Mouse (Mus musculus): Measurements from ENCODE around the gene Lin7c. TPM values are rescaled to one million over a fixed set of nuclear protein-coding genes. Genes with fewer than 3 reads are reported as not detected.
"Not testable (repeated sequence)": the region's sequence is repeated elsewhere in the genome, so short reads cannot be mapped to it uniquely, and the experiment has no call there.

Gene Lin7c
- polyA plus RNA-seq, 2 experiments: 20.5 to 53.4 TPM

DNA sequence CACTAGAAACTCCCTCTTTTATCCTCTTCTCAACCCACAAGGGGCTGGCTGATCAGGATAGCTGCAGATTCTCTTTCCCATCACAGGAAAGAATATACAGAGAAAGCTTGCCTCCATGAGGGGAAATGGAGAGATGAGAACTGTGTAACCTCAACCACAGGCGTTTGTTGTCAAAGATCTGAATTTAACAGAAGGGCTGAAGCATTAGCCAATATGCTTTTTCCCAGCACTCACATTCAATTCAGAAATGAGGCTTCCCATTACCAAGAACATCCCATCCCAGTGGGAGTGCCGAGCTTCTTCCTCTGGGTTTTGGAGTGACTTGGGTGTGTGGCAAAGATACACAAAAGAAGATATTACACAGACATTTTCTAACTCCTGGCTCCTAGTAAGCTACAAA, 31.0 kb upstream of the Lin7c start:
- TF ChIP-seq POLR2A (IDR thresholded peaks at IDR 0.05; ENCODE audit: borderline replicate concordance, extremely low read depth, insufficient read depth, insufficient read length): no peak
- H3K27me3 ChIP-seq (ENCODE audit: control insufficient read depth, insufficient read depth, low read length): no peaks in the 10 kb centered on the region
- H3K27ac ChIP-seq (replicated peaks; ENCODE audit: low read depth, low read length): no peak overlapping the region
- H3K36me3 ChIP-seq (ENCODE audit: control insufficient read depth, insufficient read depth, low read length): no peaks in the 10 kb centered on the region
- H3K4me1 ChIP-seq (ENCODE audit: control insufficient read depth, insufficient read depth, low read length): no peaks in the 10 kb centered on the region
- 76% methylated on average over 2 of the region's 2 CpGs for WGBS
- DNase-seq (ENCODE audit: low spot score): no peak
- H3K4me2 ChIP-seq (replicated peaks; ENCODE audit: low read depth, low read length, severe bottlenecking): no peak overlapping the region
- ATAC-seq (ENCODE audit: low FRiP score, low read depth): no peak
- no peak overlapping the region for H3K4me3 ChIP-seq (replicated peaks; ENCODE audit: low read length)
- no peak overlapping the region for H3K9ac ChIP-seq (ENCODE audit: low read depth, low read length, severe bottlenecking)
- H3K9me3 ChIP-seq (ENCODE audit: control insufficient read depth, low read length): no peaks in the 10 kb centered on the region

DNA sequence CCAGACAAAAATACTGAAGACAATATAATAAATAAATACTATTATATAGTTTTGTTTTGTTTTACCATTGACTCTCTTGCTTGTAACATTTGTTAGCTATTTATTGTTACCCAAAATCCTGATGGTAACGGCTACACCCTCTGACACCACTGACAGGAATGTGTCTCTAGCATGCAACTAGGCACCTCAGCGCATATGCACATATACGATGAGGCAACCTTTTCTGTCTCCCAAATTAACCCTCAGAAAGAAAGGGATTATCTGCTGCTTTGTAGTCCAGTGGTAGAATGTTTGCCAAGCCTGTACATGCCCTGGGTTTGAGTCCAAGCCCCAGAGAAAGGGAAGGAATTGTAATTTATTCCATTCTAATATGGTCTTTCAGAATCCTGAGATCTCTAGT, 29.8 kb upstream of the Lin7c start:
- H3K27me3 ChIP-seq (ENCODE audit: control insufficient read depth, insufficient read depth, low read length): no peaks in the 10 kb centered on the region
- no peak overlapping the region for H3K4me2 ChIP-seq (replicated peaks; ENCODE audit: low read depth, low read length, severe bottlenecking)
- no peak for TF ChIP-seq POLR2A (IDR thresholded peaks at IDR 0.05; ENCODE audit: borderline replicate concordance, extremely low read depth, insufficient read depth, insufficient read length)
- H3K4me1 ChIP-seq (ENCODE audit: control insufficient read depth, insufficient read depth, low read length): no peaks in the 10 kb centered on the region
- no peak overlapping the region for H3K4me3 ChIP-seq (replicated peaks; ENCODE audit: low read length)
- no peak for DNase-seq (ENCODE audit: low spot score)
- H3K36me3 ChIP-seq (ENCODE audit: control insufficient read depth, insufficient read depth, low read length): no peaks in the 10 kb centered on the region
- no peak for ATAC-seq (ENCODE audit: low FRiP score, low read depth)
- H3K27ac ChIP-seq (replicated peaks; ENCODE audit: low read depth, low read length): no peak overlapping the region
- H3K9me3 ChIP-seq (ENCODE audit: control insufficient read depth, low read length): no peaks in the 10 kb centered on the region
- whole genome bisulfite sequencing: 84% methylated on average over 3 of the region's 3 CpGs
- no peak overlapping the region for H3K9ac ChIP-seq (ENCODE audit: low read depth, low read length, severe bottlenecking)

DNA sequence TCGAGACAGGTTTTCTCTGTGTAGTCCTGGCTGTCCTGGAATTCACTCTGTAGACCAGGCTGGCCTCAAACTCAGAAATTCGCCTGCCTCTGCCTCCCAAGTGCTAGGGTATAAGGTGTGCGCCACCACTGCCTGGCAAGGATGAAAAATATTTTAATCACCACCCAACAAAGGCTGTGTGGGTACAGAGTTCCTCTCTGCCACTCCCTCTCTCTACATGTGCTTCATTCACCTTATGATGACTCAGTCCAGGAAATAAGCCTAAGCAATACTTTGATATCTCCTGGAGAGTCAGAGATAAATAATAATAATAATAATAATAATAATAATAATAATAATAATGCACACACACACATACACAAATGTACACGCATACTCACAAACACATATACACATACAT, 11.2 kb upstream of the Lin7c start:
- 82% methylated on average over 4 of the region's 4 CpGs for WGBS
- ATAC-seq (ENCODE audit: low FRiP score, low read depth); H3K4me2 ChIP-seq (replicated peaks; ENCODE audit: low read depth, low read length, severe bottlenecking); DNase-seq (ENCODE audit: low spot score); H3K4me3 ChIP-seq (replicated peaks; ENCODE audit: low read length); H3K9me3 ChIP-seq (ENCODE audit: control insufficient read depth, low read length); H3K27ac ChIP-seq (replicated peaks; ENCODE audit: low read depth, low read length); H3K4me1 ChIP-seq (ENCODE audit: control insufficient read depth, insufficient read depth, low read length); H3K9ac ChIP-seq (ENCODE audit: low read depth, low read length, severe bottlenecking); H3K36me3 ChIP-seq (ENCODE audit: control insufficient read depth, insufficient read depth, low read length); H3K27me3 ChIP-seq (ENCODE audit: control insufficient read depth, insufficient read depth, low read length): not testable (repeated sequence)

DNA sequence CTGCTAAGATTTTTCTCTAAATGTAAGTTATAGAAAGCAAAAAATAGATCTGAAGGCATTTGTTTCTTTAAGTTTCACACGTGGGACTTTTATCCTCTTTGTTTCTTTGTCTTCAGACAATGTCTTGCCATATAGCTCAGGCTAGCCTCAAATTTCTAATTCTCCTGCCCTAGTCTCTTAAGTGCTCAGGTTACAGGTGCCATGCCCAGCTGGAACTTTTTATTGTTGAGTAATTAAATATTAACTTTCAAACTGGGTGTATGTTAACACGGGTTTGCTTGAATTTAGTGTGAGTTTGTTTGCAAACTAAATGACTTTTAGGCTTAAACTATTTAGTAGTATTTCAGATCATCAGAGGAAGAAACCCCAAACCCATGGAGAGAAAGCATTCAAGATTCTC, 9.5 kb upstream of the Lin7c start:
- ATAC-seq (ENCODE audit: low FRiP score, low read depth) (no peak), DNase-seq (ENCODE audit: low spot score) (no peak)
- H3K27me3 ChIP-seq (ENCODE audit: control insufficient read depth, insufficient read depth, low read length): no peaks in the 10 kb centered on the region
- WGBS: 51% methylated on average over 2 of the region's 2 CpGs
- no peaks in the 10 kb centered on the region for H3K4me1 ChIP-seq (ENCODE audit: control insufficient read depth, insufficient read depth, low read length)
- H3K36me3 ChIP-seq (ENCODE audit: control insufficient read depth, insufficient read depth, low read length): no peaks in the 10 kb centered on the region
- TF ChIP-seq POLR2A (IDR thresholded peaks at IDR 0.05; ENCODE audit: borderline replicate concordance, extremely low read depth, insufficient read depth, insufficient read length): no peak
- no peak overlapping the region for H3K4me3 ChIP-seq (replicated peaks; ENCODE audit: low read length)
- no peak overlapping the region for H3K9ac ChIP-seq (ENCODE audit: low read depth, low read length, severe bottlenecking)
- no peak overlapping the region for H3K27ac ChIP-seq (replicated peaks; ENCODE audit: low read depth, low read length)
- H3K4me2 ChIP-seq (replicated peaks; ENCODE audit: low read depth, low read length, severe bottlenecking): no peak overlapping the region
- H3K9me3 ChIP-seq (ENCODE audit: control insufficient read depth, low read length): no peaks in the 10 kb centered on the region

DNA sequence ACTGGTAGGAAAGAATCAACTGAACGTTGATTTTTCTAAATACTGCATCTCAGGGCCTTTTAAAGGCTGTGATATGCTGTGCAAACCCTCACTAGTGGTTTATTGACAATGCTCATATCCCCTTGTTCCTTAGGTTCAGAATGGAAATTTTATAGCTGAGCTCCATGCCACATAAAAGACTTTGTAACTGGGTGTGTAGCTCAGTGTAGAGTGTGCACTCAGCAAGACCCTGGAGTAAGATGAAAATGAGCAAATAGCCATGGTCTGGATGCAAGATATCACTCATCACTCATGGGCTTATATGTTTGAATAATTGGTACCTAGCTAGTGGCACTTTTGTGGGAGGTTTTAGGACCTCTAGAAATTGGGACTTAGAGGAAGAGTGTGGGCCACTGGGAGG, 9.0 kb upstream of the Lin7c start:
- Histone ChIP-seq H3K4me2 (replicated peaks; ENCODE audit: low read depth, low read length, severe bottlenecking) (no peak overlapping the region), H3K27ac (replicated peaks; ENCODE audit: low read depth, low read length) (no peak overlapping the region), H3K36me3 (ENCODE audit: control insufficient read depth, insufficient read depth, low read length) (no peaks in the 10 kb centered on the region), H3K9me3 (ENCODE audit: control insufficient read depth, low read length) (no peaks in the 10 kb centered on the region), H3K27me3 (ENCODE audit: control insufficient read depth, insufficient read depth, low read length) (no peaks in the 10 kb centered on the region), H3K4me3 (replicated peaks; ENCODE audit: low read length) (no peak overlapping the region), H3K9ac (ENCODE audit: low read depth, low read length, severe bottlenecking) (no peak overlapping the region), H3K4me1 (ENCODE audit: control insufficient read depth, insufficient read depth, low read length) (no peaks in the 10 kb centered on the region)
- TF ChIP-seq POLR2A (IDR thresholded peaks at IDR 0.05; ENCODE audit: borderline replicate concordance, extremely low read depth, insufficient read depth, insufficient read length): no peak
- no peak for DNase-seq (ENCODE audit: low spot score)
- 55% methylated on average over 1 of the region's 1 CpGs for WGBS
- no peak for ATAC-seq (ENCODE audit: low FRiP score, low read depth)

DNA sequence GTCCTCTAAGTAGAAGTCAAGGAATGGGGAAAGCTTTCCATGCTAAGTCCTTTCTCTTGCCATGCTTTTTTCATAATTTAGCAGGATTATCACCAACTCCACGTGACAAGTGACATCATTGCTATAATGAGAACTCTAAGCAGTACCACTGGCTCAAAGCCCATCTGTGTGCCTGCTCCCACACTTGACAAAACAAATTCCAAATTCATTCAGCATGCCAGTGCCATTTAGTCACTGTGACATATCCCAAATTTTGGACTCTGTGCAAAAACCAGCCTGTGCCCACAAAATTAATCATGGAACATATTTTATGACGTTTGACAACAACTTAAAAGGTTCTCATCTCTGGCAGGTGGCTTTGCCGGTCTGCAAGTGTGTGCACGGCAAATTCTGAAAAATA, 6.5 kb upstream of the Lin7c start:
- H3K27me3 ChIP-seq (ENCODE audit: control insufficient read depth, insufficient read depth, low read length): no peaks in the 10 kb centered on the region
- H3K9me3 ChIP-seq (ENCODE audit: control insufficient read depth, low read length): no peaks in the 10 kb centered on the region
- H3K36me3 ChIP-seq (ENCODE audit: control insufficient read depth, insufficient read depth, low read length): no peaks in the 10 kb centered on the region
- H3K4me1 ChIP-seq (ENCODE audit: control insufficient read depth, insufficient read depth, low read length): no peaks in the 10 kb centered on the region
- no peak overlapping the region for H3K4me3 ChIP-seq (replicated peaks; ENCODE audit: low read length)
- 65% methylated on average over 4 of the region's 4 CpGs for WGBS
- H3K4me2 ChIP-seq (replicated peaks; ENCODE audit: low read depth, low read length, severe bottlenecking): no peak overlapping the region
- TF ChIP-seq POLR2A (IDR thresholded peaks at IDR 0.05; ENCODE audit: borderline replicate concordance, extremely low read depth, insufficient read depth, insufficient read length): no peak
- no peak overlapping the region for H3K27ac ChIP-seq (replicated peaks; ENCODE audit: low read depth, low read length)
- no peak for ATAC-seq (ENCODE audit: low FRiP score, low read depth)
- peak; percentile 27 for DNase-seq (ENCODE audit: low spot score)
- H3K9ac ChIP-seq (ENCODE audit: low read depth, low read length, severe bottlenecking): no peak overlapping the region
